Mouse (Mus musculus) embryonic facial prominence, embryonic 12.5 days (tissue): Measurements from ENCODE around the gene Hist2h2bb. TPM values are rescaled to one million over a fixed set of nuclear protein-coding genes. Genes with fewer than 3 reads are reported as not detected.
"Not testable (repeated sequence)": the region's sequence is repeated elsewhere in the genome, so short reads cannot be mapped to it uniquely, and the experiment has no call there.

Experiments used
- ATAC-seq: fragments of 200-750 bp; cut with Nextera tagmentation; 2 replicates; pipeline ENCODE4 v1.8.0; 2017; ENCODE audit not compliant: insufficient number of reproducible peaks, insufficient read depth, low FRiP score, low TSS enrichment
- H3K27ac ChIP-seq: fragments of 300-500 bp; sonication (generic); 2 replicates; pipeline ENCODE4 v1.5.1; 2016; ENCODE audit warnings: mild to moderate bottlenecking
- H3K27me3 ChIP-seq: fragments of 300-500 bp; sonication (generic); 2 replicates; pipeline ENCODE4 v1.6.1; 2016; ENCODE audit warnings: mild to moderate bottlenecking, moderate library complexity
- H3K36me3 ChIP-seq: fragments of 300-500 bp; sonication (generic); 2 replicates; pipeline ENCODE4 v1.6.1; 2016; ENCODE audit warnings: mild to moderate bottlenecking
- H3K4me1 ChIP-seq: fragments of 300-500 bp; sonication (generic); 2 replicates; pipeline ENCODE4 v1.6.1; 2016
- H3K4me2 ChIP-seq: fragments of 300-500 bp; sonication (generic); replicated peaks from 2 replicates; pipeline ENCODE4 v1.6.1; 2016; ENCODE audit warnings: mild to moderate bottlenecking, moderate library complexity
- H3K4me3 ChIP-seq: fragments of 300-500 bp; sonication (generic); 2 replicates; pipeline ENCODE4 v1.5.1; 2016; ENCODE audit warnings: mild to moderate bottlenecking
- H3K9ac ChIP-seq: fragments of 300-500 bp; sonication (generic); 2 replicates; pipeline ENCODE4 v1.6.1; 2016; ENCODE audit warnings: mild to moderate bottlenecking, moderate library complexity
- H3K9me3 ChIP-seq: fragments of 300-500 bp; sonication (generic); 2 replicates; pipeline ENCODE4 v1.6.1; 2016; ENCODE audit warnings: mild to moderate bottlenecking, moderate library complexity
- WGBS: fragments of 180-500 bp; shearing (Covaris S2); methylation state at CpG from one replicate; pipeline ENCODE4 v1.1.7; 2016; 5-methylcytosine and 5-hydroxymethylcytosine counted together
- polyA plus RNA-seq: library from polyadenylated mRNA; unstranded; fragments of >200 nt; fragmentation: Nextera tagmentation; extraction: Ambion mirVana; gene quantifications from 2 replicates; pipeline ENCODE4 v1.2.1, GENCODE M21; 2016

The Hist2h2bb gene
- polyA plus RNA-seq, 1 experiment from 2014 or later, result 22.1 TPM

DNA sequence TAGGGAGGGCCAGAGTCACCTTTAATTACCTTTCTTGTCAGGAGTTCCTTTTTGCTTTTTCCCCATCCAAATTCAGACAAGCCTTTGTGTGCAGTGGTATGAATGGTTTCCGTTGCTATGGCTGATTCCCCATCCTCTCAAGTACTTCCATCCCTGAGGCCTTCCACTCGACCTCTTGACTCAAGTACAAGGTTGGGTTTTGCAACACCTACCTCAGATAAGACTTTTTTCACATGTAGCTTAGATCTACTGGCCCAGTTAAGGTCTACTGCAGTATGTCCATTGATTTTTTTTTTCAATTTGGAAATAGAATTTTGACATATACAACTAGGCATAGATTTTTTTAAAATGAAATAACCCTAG, 37.8 kb upstream of the Hist2h2bb start:
- H3K9me3 ChIP-seq, result no peaks in the 10 kb centered on the region
- no peaks in the 10 kb centered on the region for H3K36me3 ChIP-seq
- H3K27me3 ChIP-seq, result no peaks in the 10 kb centered on the region
- no peak overlapping the region for H3K9ac ChIP-seq
- no peak overlapping the region for H3K27ac ChIP-seq
- peaks cover 4% of the 10 kb centered on the region for H3K4me1 ChIP-seq
- no peak overlapping the region for H3K4me2 ChIP-seq
- no peak for ATAC-seq
- WGBS, result 65% methylated on average over 2 of the region's 2 CpGs
- no peak overlapping the region for H3K4me3 ChIP-seq

DNA sequence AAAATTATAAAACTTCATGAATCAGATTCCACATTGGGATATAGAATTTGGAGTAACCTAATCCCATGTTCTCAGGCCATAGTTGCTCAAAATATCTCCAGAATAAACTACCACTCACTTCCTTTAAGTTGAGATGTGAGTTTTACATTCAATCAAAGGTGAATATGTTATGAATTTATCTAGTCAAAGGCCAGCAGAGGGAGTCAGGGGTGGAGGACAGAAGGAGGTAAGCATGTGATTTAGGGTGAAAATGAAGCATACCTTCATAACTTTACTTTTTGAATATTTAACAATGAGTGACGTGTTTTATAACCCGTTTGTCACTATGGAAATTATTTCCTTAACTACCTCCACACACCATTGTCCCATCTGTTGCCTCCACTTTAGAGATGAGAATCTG, 34.6 kb upstream of the Hist2h2bb start:
- WGBS, result 87% methylated on average over 2 of the region's 2 CpGs
- no peak for ATAC-seq
- H3K27me3 ChIP-seq, result no peaks in the 10 kb centered on the region

DNA sequence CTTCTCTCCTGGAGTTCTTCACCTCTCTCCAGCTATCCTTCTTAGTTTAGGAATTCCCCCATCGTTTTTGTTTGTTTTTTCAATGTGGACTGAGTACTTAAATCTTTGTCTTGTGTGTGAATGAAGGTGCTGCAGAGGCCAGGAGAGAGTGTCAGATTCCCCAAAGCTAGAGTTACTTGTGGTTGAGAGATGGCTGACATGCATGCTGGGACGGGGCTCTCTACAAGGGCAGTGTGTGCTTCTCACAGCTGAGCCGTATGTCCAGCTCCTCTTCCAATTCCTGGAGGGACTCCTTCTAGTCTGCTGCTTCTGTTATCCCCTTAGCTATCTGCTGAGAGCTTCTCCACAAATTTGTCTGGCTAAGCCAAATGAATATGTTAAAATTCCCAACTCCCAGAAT, 33.7 kb upstream of the Hist2h2bb start:
- whole genome bisulfite sequencing, result 47% methylated on average over 3 of the region's 3 CpGs

More for the DNA sequence above, 34.6 kb upstream of the Hist2h2bb start:
- no peak overlapping the region for H3K4me3 ChIP-seq
- no peak overlapping the region for H3K9ac ChIP-seq
- no peaks in the 10 kb centered on the region for H3K36me3 ChIP-seq
- H3K4me1 ChIP-seq, result peaks cover 19% of the 10 kb centered on the region
- no peak overlapping the region for H3K27ac ChIP-seq
- H3K9me3 ChIP-seq, result no peaks in the 10 kb centered on the region
- H3K4me2 ChIP-seq, result no peak overlapping the region

DNA sequence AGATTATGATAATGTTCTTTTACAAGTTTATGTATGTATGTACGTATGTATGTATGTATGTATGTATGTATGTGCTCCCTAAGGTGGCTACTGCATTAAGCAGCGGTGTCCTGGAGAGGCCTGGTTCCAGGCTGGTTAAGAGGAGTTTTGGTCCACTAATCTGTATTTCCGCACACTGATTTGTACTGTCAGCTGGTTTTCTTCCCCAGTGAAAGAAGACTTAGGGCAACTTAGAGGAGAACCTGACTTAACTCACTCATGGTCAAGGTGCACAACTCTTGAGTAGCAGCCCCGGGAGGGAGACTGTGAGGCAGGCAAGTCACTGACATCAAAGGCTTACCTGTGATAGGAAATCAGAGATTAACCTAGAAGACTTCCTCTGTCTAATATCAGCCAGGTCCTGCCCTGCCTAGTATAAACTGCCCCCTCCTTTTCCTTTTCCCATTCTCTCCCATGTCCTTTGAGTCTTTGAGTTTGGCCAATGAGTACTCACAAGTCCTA, 32.7 kb upstream of the Hist2h2bb start:
- peak overlapping the region; percentile 70 for H3K9ac ChIP-seq
- H3K4me3 ChIP-seq, result peak overlapping the region; percentile 50
- WGBS, result 71% methylated on average over 4 of the region's 4 CpGs
- H3K4me1 ChIP-seq, result peaks cover 19% of the 10 kb centered on the region
- no peaks in the 10 kb centered on the region for H3K9me3 ChIP-seq
- H3K4me2 ChIP-seq, result peak overlapping the region; percentile 69
- peak overlapping the region; percentile 85 for H3K27ac ChIP-seq
- ATAC-seq, result no peak
- H3K27me3 ChIP-seq, result no peaks in the 10 kb centered on the region
- no peaks in the 10 kb centered on the region for H3K36me3 ChIP-seq

More for the DNA sequence above, 33.7 kb upstream of the Hist2h2bb start:
- peaks cover 19% of the 10 kb centered on the region for H3K4me1 ChIP-seq
- H3K9me3 ChIP-seq, result no peaks in the 10 kb centered on the region
- no peak overlapping the region for H3K9ac ChIP-seq
- H3K27me3 ChIP-seq, result no peaks in the 10 kb centered on the region
- peak overlapping the region; percentile 7; the same call in 1 of the 2 replicates for H3K27ac ChIP-seq
- no peak for ATAC-seq
- H3K36me3 ChIP-seq, result no peaks in the 10 kb centered on the region
- H3K4me2 ChIP-seq, result no peak overlapping the region
- no peak overlapping the region for H3K4me3 ChIP-seq

DNA sequence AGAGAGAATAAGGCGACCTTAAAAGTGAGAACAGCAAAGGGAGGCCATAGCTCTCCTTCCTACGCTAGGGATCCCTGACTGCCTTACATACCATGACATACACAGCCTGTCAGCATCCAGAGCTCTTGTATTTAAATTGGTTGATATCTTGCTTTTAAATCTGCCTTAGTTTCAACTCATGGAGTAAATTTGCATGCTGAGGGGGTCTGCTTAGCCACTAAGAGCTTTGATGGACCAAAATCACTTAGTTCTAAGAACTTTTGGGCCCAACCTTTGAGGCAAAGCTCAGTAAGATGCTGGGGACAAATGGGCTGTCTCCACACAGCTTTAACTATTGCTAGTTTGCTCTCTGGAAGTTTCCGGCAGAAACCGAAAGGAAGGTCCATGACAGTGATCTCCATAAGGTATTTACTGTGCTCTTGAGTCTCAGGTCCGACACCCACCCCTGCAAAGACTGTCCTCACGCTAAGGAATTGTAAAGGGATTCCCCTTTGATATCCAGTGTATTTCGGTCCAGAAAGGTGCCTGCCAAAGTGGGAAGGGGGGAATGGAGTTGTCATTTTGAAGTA, 32.1 kb upstream of the Hist2h2bb start:
- no peaks in the 10 kb centered on the region for H3K36me3 ChIP-seq
- H3K4me3 ChIP-seq, result peak overlapping the region; percentile 50
- H3K4me1 ChIP-seq, result peaks cover 21% of the 10 kb centered on the region
- ATAC-seq, result no peak
- no peaks in the 10 kb centered on the region for H3K27me3 ChIP-seq
- no peaks in the 10 kb centered on the region for H3K9me3 ChIP-seq
- peak overlapping the region; percentile 70 for H3K9ac ChIP-seq
- H3K4me2 ChIP-seq, result peak overlapping the region; percentile 69
- H3K27ac ChIP-seq, result peak overlapping the region; percentile 85
- 23% methylated on average over 7 of the region's 7 CpGs for WGBS

DNA sequence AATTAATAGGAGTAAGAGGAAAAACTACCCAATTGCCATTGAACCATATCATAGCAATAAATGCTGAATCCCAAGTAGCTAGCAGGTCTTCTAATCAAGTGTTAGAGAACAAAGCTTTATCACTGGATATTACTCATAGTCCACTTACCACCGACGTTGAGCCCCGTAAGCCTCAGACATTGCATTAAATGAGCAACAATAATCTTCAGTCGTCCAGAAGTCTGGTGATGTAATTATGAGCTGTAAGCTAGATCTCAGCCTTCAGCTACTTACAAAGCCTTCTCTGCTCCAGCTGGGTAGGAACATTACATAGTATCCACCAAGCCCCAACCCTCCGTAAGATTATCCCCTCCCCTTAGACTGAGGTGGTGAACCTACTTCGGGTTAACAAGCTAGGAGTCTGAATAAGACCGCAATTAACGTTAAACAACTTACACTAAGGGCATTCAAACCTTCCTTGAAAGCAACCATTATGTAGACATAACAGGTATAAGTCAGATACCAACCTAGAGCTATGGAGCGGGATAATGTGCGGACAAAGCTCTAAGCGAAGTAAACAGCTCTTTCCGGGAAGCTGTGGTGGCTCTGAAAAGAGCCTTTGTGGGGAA, 31.5 kb upstream of the Hist2h2bb start:
- Histone ChIP-seq H3K4me3 (peak overlapping the region; percentile 50), H3K9me3 (no peaks in the 10 kb centered on the region), H3K4me1 (peaks cover 21% of the 10 kb centered on the region), H3K27ac (peak overlapping the region; percentile 85), H3K36me3 (no peaks in the 10 kb centered on the region), H3K4me2 (peak overlapping the region; percentile 69), H3K9ac (peak overlapping the region; percentile 70), H3K27me3 (no peaks in the 10 kb centered on the region)
- no peak for ATAC-seq
- WGBS, result 1% methylated on average over 12 of the region's 12 CpGs

DNA sequence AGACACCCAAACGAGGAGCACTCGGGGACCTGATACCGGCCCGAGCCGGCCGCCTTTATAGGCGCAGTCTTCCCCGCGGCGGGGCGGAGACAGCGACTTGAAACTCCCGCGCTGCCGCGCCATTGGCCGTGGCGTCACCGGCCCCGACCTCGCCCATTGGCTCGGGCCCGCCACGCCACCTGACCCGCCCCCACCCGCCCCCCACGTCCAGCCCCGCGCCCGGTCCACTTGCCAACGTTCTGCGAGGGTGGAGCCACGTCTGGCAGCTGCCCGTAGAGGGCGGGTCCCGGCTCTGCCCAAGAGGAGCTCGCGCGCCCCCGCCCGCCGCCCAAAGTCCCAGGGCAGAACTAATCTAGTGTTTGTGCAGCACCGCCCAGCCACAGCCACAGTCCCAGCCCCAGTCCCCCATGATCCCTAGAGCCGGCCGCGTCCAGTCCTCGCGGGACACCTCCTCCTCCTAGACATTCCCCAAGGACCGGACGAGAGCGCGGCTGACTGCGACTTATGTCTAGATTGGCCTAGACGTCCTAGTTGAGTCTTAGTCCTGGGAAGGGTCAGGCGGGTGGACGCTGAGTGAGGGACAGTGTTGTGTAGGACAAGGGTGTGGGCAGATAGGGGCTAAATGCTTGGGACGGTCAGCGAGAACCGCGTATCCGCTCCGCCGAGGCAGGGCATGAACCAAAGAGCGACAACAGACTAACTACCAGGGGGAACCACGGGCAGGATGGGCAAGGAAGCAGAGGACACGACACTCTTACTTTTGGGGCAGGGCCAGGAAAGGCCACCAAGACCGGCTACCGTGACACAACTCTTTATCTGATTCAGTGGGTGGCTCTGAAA, 30.4 kb upstream of the Hist2h2bb start, which contains the start of gene Hist2h3c2:
Gene Hist2h3c2 (minus strand): TSS at position 174 of the 840 bp plus-strand sequence.
- 1% methylated on average over 14 of the region's 68 CpGs for WGBS
- Histone ChIP-seq H3K9ac (peak within 1 kb of the TSS; percentile 70), H3K27ac (peak within 1 kb of the TSS; percentile 85), H3K4me1 (peaks cover 27% of the 10 kb centered on the region), H3K4me3 (peak within 1 kb of the TSS; percentile 50), H3K4me2 (peak within 1 kb of the TSS; percentile 69)
- not testable (repeated sequence) for H3K36me3 ChIP-seq, H3K9me3 ChIP-seq, H3K27me3 ChIP-seq
- ATAC-seq, result peak; percentile 90

DNA sequence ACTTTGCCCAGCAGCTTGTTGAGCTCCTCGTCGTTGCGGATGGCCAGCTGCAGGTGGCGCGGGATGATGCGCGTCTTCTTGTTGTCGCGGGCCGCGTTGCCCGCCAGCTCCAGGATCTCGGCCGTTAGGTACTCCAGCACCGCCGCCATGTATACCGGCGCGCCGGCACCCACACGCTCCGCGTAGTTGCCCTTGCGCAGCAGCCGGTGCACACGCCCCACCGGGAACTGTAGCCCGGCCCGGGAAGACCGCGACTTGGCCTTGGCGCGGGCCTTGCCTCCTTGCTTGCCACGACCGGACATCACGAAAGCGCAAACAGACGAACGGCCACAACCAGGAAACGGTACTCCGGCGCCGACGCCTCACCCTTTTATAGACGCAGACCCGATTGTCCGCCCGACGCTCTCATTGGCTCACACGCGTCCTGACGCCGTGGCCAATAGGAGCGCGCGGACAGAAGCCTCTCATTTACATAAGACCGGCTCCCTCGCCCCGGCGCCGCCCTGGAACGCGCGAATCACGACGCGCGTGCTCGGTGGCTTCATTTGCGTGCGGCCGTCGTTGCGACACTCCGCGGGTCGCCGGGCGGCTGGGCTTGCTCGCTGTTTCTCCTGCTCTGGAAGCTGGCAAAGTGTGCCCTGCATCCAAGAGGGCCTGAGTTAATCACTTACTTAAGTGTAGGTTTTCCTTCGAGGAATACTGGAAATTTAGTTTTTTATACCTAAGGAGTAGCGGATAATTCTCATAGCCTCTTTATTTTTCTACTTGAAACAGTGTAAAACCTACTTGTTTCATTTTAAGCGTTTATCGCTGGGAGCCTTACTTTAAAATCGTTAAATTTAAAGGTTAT, 29.4 kb upstream of the Hist2h2bb start, which contains the start of gene Hist2h2aa2:
Gene Hist2h2aa2 (minus strand): TSS at position 328 of the 850 bp plus-strand sequence.
- peak within 1 kb of the TSS; percentile 32 for H3K4me3 ChIP-seq
- H3K4me1 ChIP-seq, result peaks cover 32% of the 10 kb centered on the region
- H3K27ac ChIP-seq, result peak within 1 kb of the TSS; percentile 90
- not testable (repeated sequence) for H3K36me3 ChIP-seq, H3K27me3 ChIP-seq, H3K9me3 ChIP-seq
- peak; percentile 85 for ATAC-seq
- H3K9ac ChIP-seq, result peak within 1 kb of the TSS; percentile 36; the same call in 1 of the 2 replicates
- peak within 1 kb of the TSS; percentile 31 for H3K4me2 ChIP-seq
- WGBS, result 3% methylated on average over 42 of the region's 85 CpGs

DNA sequence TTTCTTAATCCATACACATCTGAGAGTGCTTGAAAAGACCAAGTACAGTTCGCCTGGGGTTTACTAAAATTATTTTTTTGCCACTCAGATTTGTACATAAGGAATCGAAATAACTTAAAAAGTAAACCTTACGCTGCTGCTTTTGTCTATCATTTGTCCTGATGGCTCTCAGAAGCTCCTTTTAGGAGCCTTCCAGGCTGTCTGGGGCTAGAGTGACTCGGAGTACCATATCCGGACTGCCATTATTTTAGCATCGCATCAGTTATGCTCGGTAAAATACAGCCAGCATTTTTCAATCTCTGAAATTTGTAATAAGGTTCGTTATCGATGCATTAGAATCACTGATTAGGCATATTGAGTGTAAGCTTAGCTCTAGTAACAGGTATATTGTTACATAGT, 28.8 kb upstream of the Hist2h2bb start:
- WGBS, result 78% methylated on average over 9 of the region's 9 CpGs

DNA sequence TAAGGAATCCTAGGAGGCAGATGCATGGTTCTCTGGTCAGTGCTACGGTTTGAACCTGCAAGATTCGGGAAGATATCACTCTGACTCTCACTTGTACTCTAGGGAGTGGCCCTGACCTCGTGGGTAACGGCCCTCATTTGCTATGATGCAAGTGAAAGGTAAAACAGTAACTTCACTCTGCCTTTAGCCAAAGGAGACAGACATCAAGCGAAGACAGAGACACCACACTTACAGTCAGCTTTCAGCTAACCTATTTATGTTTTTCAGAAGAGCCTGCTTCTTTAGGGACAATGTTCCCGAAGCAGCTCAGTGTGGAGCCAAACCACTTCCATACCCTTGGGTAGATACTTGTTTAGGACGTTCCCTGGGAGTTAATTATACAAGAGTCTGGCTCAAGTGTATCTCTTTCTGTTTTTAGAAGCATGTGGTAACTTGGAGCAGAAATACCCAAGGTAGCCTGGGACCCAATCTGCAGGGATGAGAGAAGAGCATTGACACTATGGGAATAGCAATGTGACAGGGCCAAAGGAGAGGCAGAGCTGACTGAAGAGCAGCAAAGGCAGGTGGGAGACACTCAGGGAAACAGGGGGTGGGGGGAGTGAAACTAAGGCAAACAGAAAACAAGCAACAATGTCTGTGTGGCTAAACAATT, 25.5 kb upstream of the Hist2h2bb start:
- no peaks in the 10 kb centered on the region for H3K36me3 ChIP-seq
- 0 out of 2 replicates have a peak overlapping the region, but pooled peaks have one; percentile 40 for H3K4me3 ChIP-seq
- H3K9ac ChIP-seq, result peak overlapping the region; percentile 61
- 80% methylated on average over 7 of the region's 7 CpGs for WGBS
- no peak for ATAC-seq
- H3K9me3 ChIP-seq, result no peaks in the 10 kb centered on the region
- no peaks in the 10 kb centered on the region for H3K27me3 ChIP-seq
- peak overlapping the region; percentile 49 for H3K4me2 ChIP-seq
- H3K4me1 ChIP-seq, result peaks cover 28% of the 10 kb centered on the region
- H3K27ac ChIP-seq, result peak overlapping the region; percentile 97

More for the DNA sequence above, 28.8 kb upstream of the Hist2h2bb start:
- no peak for ATAC-seq
- Histone ChIP-seq H3K4me3 (no peak overlapping the region), H3K36me3 (no peaks in the 10 kb centered on the region), H3K4me1 (peaks cover 32% of the 10 kb centered on the region), H3K9me3 (no peaks in the 10 kb centered on the region), H3K9ac (peak overlapping the region; percentile 36; the same call in 1 of the 2 replicates), H3K27me3 (no peaks in the 10 kb centered on the region), H3K4me2 (peak overlapping the region; percentile 30), H3K27ac (peak overlapping the region; percentile 90)
